Mouse (Mus musculus): Measurements from ENCODE around the gene Eps15. TPM values are rescaled to one million over a fixed set of nuclear protein-coding genes. Genes with fewer than 3 reads are reported as not detected.

The Eps15 gene
- 151 TPM for polyA plus RNA-seq (2017; shearing (Covaris generic))

GRCm38 (mm10) chr4:109279689-109280458 lies at the start of gene Eps15:
Eps15 (plus strand) TSS chr4:109280268.

GRCm38 (mm10) chr4:109234185-109234584 lies 45.9 kb upstream of the Eps15 start, which contains the start of gene Calr4:
Calr4 (plus strand) TSS chr4:109234485.

GRCm38 (mm10) chr4:109406486-109407175 lies 126.6 kb downstream of the Eps15 start, which contains the start of gene Ttc39a:
Ttc39a (plus strand) TSS chr4:109406623.

Other genes starting within 250 kb of the Eps15 start
- gene Osbpl9, start 78.0 kb upstream of the Eps15 start, polyA plus RNA-seq (2017; shearing (Covaris generic)): 177 TPM
- gene Calr4, start 45.8 kb upstream of the Eps15 start, polyA plus RNA-seq (2017; shearing (Covaris generic)): not detected
- gene Ttc39a, start 126.4 kb downstream of the Eps15 start, polyA plus RNA-seq (2017; shearing (Covaris generic)): not detected
- 2.7 TPM for gene Rnf11, start 204.5 kb downstream of the Eps15 start, polyA plus RNA-seq (2017; shearing (Covaris generic))

Data from inflammation-experienced regulatory T-cells, adult 16 weeks (primary cell).